Mouse (Mus musculus): ENCODE results near the gene Rbfox3. TPM values are rescaled to one million over a fixed set of nuclear protein-coding genes. Genes with fewer than 3 reads are reported as not detected.

The Rbfox3 gene
- polyA plus RNA-seq, 1 experiment, result not detected

GRCm38 (mm10) chr11:118737821-118738220, 173.6 kb downstream of the Rbfox3 start:
- TF ChIP-seq SRF (IDR thresholded peaks at IDR 0.05; ENCODE audit: control insufficient read depth, insufficient read length, low read depth) (no peak), POLR2A (IDR thresholded peaks at IDR 0.05; ENCODE audit: insufficient read length, low read depth) (no peak), MYOD1 (IDR thresholded peaks at IDR 0.05; ENCODE audit: control insufficient read depth in 1 of 3, insufficient read length in 2 of 3, low read depth in 2 of 3) (no peak), MAX (IDR thresholded peaks at IDR 0.05; ENCODE audit: low read depth) (no peak), USF1 (IDR thresholded peaks at IDR 0.05; ENCODE audit: low read depth) (no peak), CEBPB (IDR thresholded peaks at IDR 0.05; ENCODE audit: insufficient read depth, poor library complexity, severe bottlenecking) (no peak), TCF12 (IDR thresholded peaks at IDR 0.05; ENCODE audit: insufficient read depth, poor library complexity, severe bottlenecking) (no peak), REST (IDR thresholded peaks at IDR 0.05; ENCODE audit: insufficient read depth, insufficient read length) (no peak), MYOG (IDR thresholded peaks at IDR 0.05; ENCODE audit: control insufficient read depth in 1 of 3, insufficient read depth in 1 of 3, insufficient read length in 2 of 3, low read depth in 2 of 3) (no peak), POLR2AphosphoS2 (IDR thresholded peaks at IDR 0.05; ENCODE audit: insufficient read length, low read depth) (no peak)
- peaks cover 22% of the 10 kb centered on the region for H3K27me3 ChIP-seq (ENCODE audit: control insufficient read depth, insufficient read depth, insufficient read length)
- H3K4me3 ChIP-seq, result no peak overlapping the region

GRCm38 (mm10) chr11:118736993-118737392, 174.4 kb downstream of the Rbfox3 start:
- Histone ChIP-seq H3K4me3 (no peak overlapping the region), H3K36me3 (ENCODE audit: control insufficient read depth, insufficient read depth) (no peaks in the 10 kb centered on the region), H3K79me2 (ENCODE audit: control insufficient read depth, insufficient read depth) (no peaks in the 10 kb centered on the region), H3ac (ENCODE audit: control insufficient read depth, insufficient read length) (no peak overlapping the region), H3K27me3 (ENCODE audit: control insufficient read depth, insufficient read depth, insufficient read length) (peaks cover 22% of the 10 kb centered on the region), H3K4me2 (ENCODE audit: low read depth) (no peak overlapping the region)
- TF ChIP-seq REST (IDR thresholded peaks at IDR 0.05; ENCODE audit: insufficient read depth, insufficient read length), result no peak
- TF ChIP-seq MYOG (IDR thresholded peaks at IDR 0.05; ENCODE audit: control insufficient read depth in 1 of 3, insufficient read depth in 1 of 3, insufficient read length in 2 of 3, low read depth in 2 of 3), result no peak
- no peak for TF ChIP-seq POLR2AphosphoS2 (IDR thresholded peaks at IDR 0.05; ENCODE audit: insufficient read length, low read depth)
- TF ChIP-seq MAX (IDR thresholded peaks at IDR 0.05; ENCODE audit: low read depth), result no peak
- no peak for TF ChIP-seq SRF (IDR thresholded peaks at IDR 0.05; ENCODE audit: control insufficient read depth, insufficient read length, low read depth)
- TF ChIP-seq CEBPB (IDR thresholded peaks at IDR 0.05; ENCODE audit: insufficient read depth, poor library complexity, severe bottlenecking), result no peak
- no peak for TF ChIP-seq E2F4 (IDR thresholded peaks at IDR 0.05; ENCODE audit: insufficient read depth)
- no peak for TF ChIP-seq POLR2A (IDR thresholded peaks at IDR 0.05; ENCODE audit: insufficient read length, low read depth)
- no peak for TF ChIP-seq USF1 (IDR thresholded peaks at IDR 0.05; ENCODE audit: low read depth)
- TF ChIP-seq TCF12 (IDR thresholded peaks at IDR 0.05; ENCODE audit: insufficient read depth, poor library complexity, severe bottlenecking), result no peak
- no peak for TF ChIP-seq TCF3 (IDR thresholded peaks at IDR 0.05; ENCODE audit: insufficient read length, low read depth)
- TF ChIP-seq MYOD1 (IDR thresholded peaks at IDR 0.05; ENCODE audit: control insufficient read depth in 1 of 3, insufficient read length in 2 of 3, low read depth in 2 of 3), result no peak

More at GRCm38 (mm10) chr11:118737821-118738220, 173.6 kb downstream of the Rbfox3 start:
- H3K36me3 ChIP-seq (ENCODE audit: control insufficient read depth, insufficient read depth), result no peaks in the 10 kb centered on the region
- H3ac ChIP-seq (ENCODE audit: control insufficient read depth, insufficient read length), result no peak overlapping the region
- no peaks in the 10 kb centered on the region for H3K79me2 ChIP-seq (ENCODE audit: control insufficient read depth, insufficient read depth)
- no peak overlapping the region for H3K4me2 ChIP-seq (ENCODE audit: low read depth)

GRCm38 (mm10) chr11:118731655-118732054, 179.7 kb downstream of the Rbfox3 start:
- no peak overlapping the region for H3K4me3 ChIP-seq
- TF ChIP-seq REST (IDR thresholded peaks at IDR 0.05; ENCODE audit: insufficient read depth, insufficient read length), result no peak
- TF ChIP-seq POLR2AphosphoS2 (IDR thresholded peaks at IDR 0.05; ENCODE audit: insufficient read length, low read depth), result no peak
- TF ChIP-seq E2F4 (IDR thresholded peaks at IDR 0.05; ENCODE audit: insufficient read depth), result no peak
- TF ChIP-seq USF1 (IDR thresholded peaks at IDR 0.05; ENCODE audit: low read depth), result no peak
- H3ac ChIP-seq (ENCODE audit: control insufficient read depth, insufficient read length), result no peak overlapping the region

GRCm38 (mm10) chr11:118729373-118729772, 182.0 kb downstream of the Rbfox3 start:
- no peaks in the 10 kb centered on the region for H3K79me2 ChIP-seq (ENCODE audit: control insufficient read depth, insufficient read depth)
- H3K27me3 ChIP-seq (ENCODE audit: control insufficient read depth, insufficient read depth, insufficient read length), result peaks cover 40% of the 10 kb centered on the region
- H3K4me3 ChIP-seq, result no peak overlapping the region
- TF ChIP-seq USF1 (IDR thresholded peaks at IDR 0.05; ENCODE audit: low read depth), result no peak
- peak in 1 of 3 experiments; percentile 77 for TF ChIP-seq MYOD1 (IDR thresholded peaks at IDR 0.05; ENCODE audit: control insufficient read depth in 1 of 3, insufficient read length in 2 of 3, low read depth in 2 of 3)
- no peak for TF ChIP-seq TCF3 (IDR thresholded peaks at IDR 0.05; ENCODE audit: insufficient read length, low read depth)
- TF ChIP-seq SRF (IDR thresholded peaks at IDR 0.05; ENCODE audit: control insufficient read depth, insufficient read length, low read depth), result no peak
- no peak for TF ChIP-seq MAX (IDR thresholded peaks at IDR 0.05; ENCODE audit: low read depth)
- TF ChIP-seq MYOG (IDR thresholded peaks at IDR 0.05; ENCODE audit: control insufficient read depth in 1 of 3, insufficient read depth in 1 of 3, insufficient read length in 2 of 3, low read depth in 2 of 3), result peak in 2 of 3 experiments; percentile 41 to 84
- no peak for TF ChIP-seq CEBPB (IDR thresholded peaks at IDR 0.05; ENCODE audit: insufficient read depth, poor library complexity, severe bottlenecking)
- no peak for TF ChIP-seq E2F4 (IDR thresholded peaks at IDR 0.05; ENCODE audit: insufficient read depth)
- H3K4me2 ChIP-seq (ENCODE audit: low read depth), result no peak overlapping the region
- no peak overlapping the region for H3ac ChIP-seq (ENCODE audit: control insufficient read depth, insufficient read length)
- H3K36me3 ChIP-seq (ENCODE audit: control insufficient read depth, insufficient read depth), result no peaks in the 10 kb centered on the region

More at GRCm38 (mm10) chr11:118731655-118732054, 179.7 kb downstream of the Rbfox3 start:
- Histone ChIP-seq H3K79me2 (ENCODE audit: control insufficient read depth, insufficient read depth) (no peaks in the 10 kb centered on the region), H3K36me3 (ENCODE audit: control insufficient read depth, insufficient read depth) (no peaks in the 10 kb centered on the region), H3K4me2 (ENCODE audit: low read depth) (no peak overlapping the region), H3K27me3 (ENCODE audit: control insufficient read depth, insufficient read depth, insufficient read length) (peaks cover 38% of the 10 kb centered on the region)

- Histone ChIP-seq H3K27me3 (ENCODE audit: control insufficient read depth, insufficient read depth, insufficient read length) (peaks cover 37% of the 10 kb centered on the region), H3K79me2 (ENCODE audit: control insufficient read depth, insufficient read depth) (no peaks in the 10 kb centered on the region), H3K4me2 (ENCODE audit: low read depth) (no peak overlapping the region), H3K36me3 (ENCODE audit: control insufficient read depth, insufficient read depth) (no peaks in the 10 kb centered on the region), H3K4me3 (no peak overlapping the region), H3ac (ENCODE audit: control insufficient read depth, insufficient read length) (no peak overlapping the region)
- no peak for TF ChIP-seq POLR2A (IDR thresholded peaks at IDR 0.05; ENCODE audit: insufficient read length, low read depth)
- TF ChIP-seq MYOD1 (IDR thresholded peaks at IDR 0.05; ENCODE audit: control insufficient read depth in 1 of 3, insufficient read length in 2 of 3, low read depth in 2 of 3), result no peak
- no peak for TF ChIP-seq TCF3 (IDR thresholded peaks at IDR 0.05; ENCODE audit: insufficient read length, low read depth)
- no peak for TF ChIP-seq CEBPB (IDR thresholded peaks at IDR 0.05; ENCODE audit: insufficient read depth, poor library complexity, severe bottlenecking)
- TF ChIP-seq USF1 (IDR thresholded peaks at IDR 0.05; ENCODE audit: low read depth), result no peak
- TF ChIP-seq E2F4 (IDR thresholded peaks at IDR 0.05; ENCODE audit: insufficient read depth), result no peak
- TF ChIP-seq POLR2AphosphoS2 (IDR thresholded peaks at IDR 0.05; ENCODE audit: insufficient read length, low read depth), result no peak
- no peak for TF ChIP-seq MYOG (IDR thresholded peaks at IDR 0.05; ENCODE audit: control insufficient read depth in 1 of 3, insufficient read depth in 1 of 3, insufficient read length in 2 of 3, low read depth in 2 of 3)
- no peak for TF ChIP-seq TCF12 (IDR thresholded peaks at IDR 0.05; ENCODE audit: insufficient read depth, poor library complexity, severe bottlenecking)
These were observed 182.6 kb downstream of the Rbfox3 start for GRCm38 (mm10) chr11:118728797-118729196.

Data from myocyte (in vitro differentiated cells).